Comparison of ENCODE assay signal across 12 mouse cellular contexts in the genomic region with DNA sequence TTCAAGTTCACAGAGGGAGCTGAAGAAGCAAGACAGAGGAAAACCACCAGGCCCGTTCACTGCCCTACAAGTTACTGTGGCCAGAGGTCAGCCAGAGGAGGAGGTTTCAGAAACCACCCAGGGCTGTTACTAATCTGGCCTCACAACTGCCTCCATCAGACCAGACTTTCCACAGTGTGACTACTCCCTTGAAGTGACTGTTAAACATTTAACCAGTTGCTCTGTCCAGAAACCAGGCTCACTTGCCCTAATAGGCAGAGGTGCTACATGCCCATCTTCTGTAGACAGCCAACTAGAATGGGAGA. TPM values are rescaled to one million over a fixed set of nuclear protein-coding genes. Genes with fewer than 3 reads are reported as not detected.
A peak's percentile ranks its signal among the peaks of the same experiment; 100 is the strongest.
DNase-seq lines count a peak whose midpoint lies in the region; ATAC-seq and TF ChIP-seq lines count a peak whose summit lies in the region.
"Had no signal": no experiment of that assay in that cellular context is flagged by ENCODE, and none has a peak within 500 bp of the region (broad histone marks: within the 10 kb centered on the region; RNA-seq: fewer than 3 reads in every experiment).

No protein-coding gene starts in this region.

- no peaks in the 10 kb centered on the region for H3K9me3 ChIP-seq in liver, postnatal 0 days (ENCODE audit: low read length)
- no peaks in the 10 kb centered on the region for H3K9me3 ChIP-seq in liver, embryonic 11.5 days (ENCODE audit: control insufficient read depth, low read length)
- H3K9me3 ChIP-seq: megakaryocyte, embryonic 14.5 days had no signal

- WGBS in liver, postnatal 0 days (ENCODE audit: insufficient replicate concordance): 44% methylated on average over 1 of the region's 1 CpGs
- 79% methylated on average over 1 of the region's 1 CpGs for WGBS in liver, embryonic 11.5 days
- 20% methylated on average over 1 of the region's 1 CpGs for WGBS in kidney, adult 2 months
- 47% methylated on average over 1 of the region's 1 CpGs for WGBS in small intestine, adult 2 months

- no peak for TF ChIP-seq CTCF in gastrocnemius, adult 2 months (IDR thresholded peaks at IDR 0.05)
- no peak for TF ChIP-seq CTCF in liver, postnatal 0 days (IDR thresholded peaks at IDR 0.05; ENCODE audit: low read depth)
- TF ChIP-seq CTCF in kidney, adult 2 months (conservative IDR thresholded peaks at IDR 0.05; ENCODE audit: insufficient read depth, insufficient read length, low read depth, low read length): no peak
- TF ChIP-seq CTCF in small intestine, adult 2 months (IDR thresholded peaks at IDR 0.05; ENCODE audit: extremely low read depth, insufficient read length, insufficient replicate concordance, low read depth, low read length): no peak

- no peak overlapping the region for H3K9ac ChIP-seq in liver, postnatal 0 days (replicated peaks)
- H3K9ac ChIP-seq in liver, embryonic 11.5 days (ENCODE audit: low read depth, low read length): no peak overlapping the region
- H3K9ac ChIP-seq: hindbrain, embryonic 14.5 days had no signal

- no peak for TF ChIP-seq POLR2A in kidney, adult 2 months (IDR thresholded peaks at IDR 0.05; ENCODE audit: low read depth, low read length)
- TF ChIP-seq POLR2A in small intestine, adult 2 months (IDR thresholded peaks at IDR 0.05; ENCODE audit: low read depth, low read length): no peak

- H3K4me2 ChIP-seq in liver, postnatal 0 days (ENCODE audit: low read depth, low read length): no peak overlapping the region
- no peak overlapping the region for H3K4me2 ChIP-seq in liver, embryonic 11.5 days
- H3K4me2 ChIP-seq: hindbrain, embryonic 14.5 days had no signal

- peaks cover 38% of the 10 kb centered on the region for H3K4me1 ChIP-seq in liver, postnatal 0 days (ENCODE audit: insufficient read depth)
- peaks cover 60% of the 10 kb centered on the region for H3K4me1 ChIP-seq in liver, embryonic 11.5 days (replicated peaks; ENCODE audit: control insufficient read depth, insufficient read depth, low read length)
- peaks cover 52% of the 10 kb centered on the region for H3K4me1 ChIP-seq in kidney, adult 2 months (ENCODE audit: control insufficient read depth, insufficient read depth, low read length)
- H3K4me1 ChIP-seq in small intestine, adult 2 months (ENCODE audit: control insufficient read depth, insufficient read depth, insufficient read length, low read length): peaks cover 23% of the 10 kb centered on the region

- no peak overlapping the region for H3K4me3 ChIP-seq in gastrocnemius, adult 2 months
- H3K4me3 ChIP-seq in liver, postnatal 0 days (ENCODE audit: low read depth, low read length): no peak overlapping the region
- no peak overlapping the region for H3K4me3 ChIP-seq in liver, embryonic 11.5 days (ENCODE audit: low read depth, low read length)
- no peak overlapping the region for H3K4me3 ChIP-seq in kidney, adult 2 months (ENCODE audit: insufficient read depth, low read depth, low read length)
- no peak overlapping the region for H3K4me3 ChIP-seq in small intestine, adult 2 months (ENCODE audit: low read depth, low read length)
- H3K4me3 ChIP-seq: megakaryocyte, embryonic 14.5 days had no signal

- H3K36me3 ChIP-seq in liver, postnatal 0 days (replicated peaks; ENCODE audit: insufficient read depth, low read length): no peaks in the 10 kb centered on the region
- no peaks in the 10 kb centered on the region for H3K36me3 ChIP-seq in liver, embryonic 11.5 days (ENCODE audit: control insufficient read depth, insufficient read depth, low read length)
- H3K36me3 ChIP-seq in kidney, adult 2 months (ENCODE audit: control insufficient read depth, insufficient read depth, low read length): no peaks in the 10 kb centered on the region
- H3K36me3 ChIP-seq in small intestine, adult 2 months (ENCODE audit: control insufficient read depth, insufficient read depth, low read length): no peaks in the 10 kb centered on the region; the same call in 1 of the 2 replicates

- peak overlapping the region; percentile 89 for H3K27ac ChIP-seq in gastrocnemius, adult 2 months
- H3K27ac ChIP-seq in liver, postnatal 0 days (ENCODE audit: low read depth): peak overlapping the region; percentile 53
- H3K27ac ChIP-seq in liver, embryonic 11.5 days (ENCODE audit: low read depth, low read length): no peak overlapping the region
- peak overlapping the region; percentile 85 for H3K27ac ChIP-seq in kidney, adult 2 months (ENCODE audit: insufficient read depth, low read depth, low read length)
- peak overlapping the region; percentile 64 for H3K27ac ChIP-seq in small intestine, adult 2 months (ENCODE audit: insufficient read depth, low read depth, low read length)
- H3K27ac ChIP-seq: hindbrain, embryonic 14.5 days had no signal

- intact Hi-C loops in gastrocnemius, adult 2 months (cut with DNase I): no loop called here

- ATAC-seq in liver, postnatal 0 days: no peak
- no peak for ATAC-seq in liver, embryonic 11.5 days (replicated peaks; ENCODE audit: low FRiP score)
- ATAC-seq: forebrain, embryonic 14.5 days had no signal

- DNase-seq in gastrocnemius, adult 2 months: no peak
- DNase-seq in gastrocnemius, postnatal 4 days (ENCODE audit: low spot score in 2 of 2): no peak
- no peak for DNase-seq in liver, postnatal 0 days
- no peak for DNase-seq in liver, embryonic 11.5 days (ENCODE audit: low spot score)
- DNase-seq in kidney, adult 2 months: peak; percentile 90
- no peak for DNase-seq in thymus, postnatal 10 days (ENCODE audit: low spot score in 2 of 2)
- DNase-seq in thymus, postnatal 36 days: no peak
- DNase-seq: cerebellum, adult 11-12 months had no signal

- H3K27me3 ChIP-seq in liver, postnatal 0 days (ENCODE audit: insufficient read depth, low read length): no peaks in the 10 kb centered on the region
- no peaks in the 10 kb centered on the region for H3K27me3 ChIP-seq in liver, embryonic 11.5 days (replicated peaks; ENCODE audit: control insufficient read depth, insufficient read depth, low read length)
- no peaks in the 10 kb centered on the region for H3K27me3 ChIP-seq in kidney, adult 2 months (replicated peaks; ENCODE audit: control insufficient read depth, insufficient read depth, low read length)
- H3K27me3 ChIP-seq in small intestine, adult 2 months (ENCODE audit: control insufficient read depth, insufficient read depth, low read length): no peaks in the 10 kb centered on the region
- H3K27me3 ChIP-seq: megakaryocyte, embryonic 14.5 days had no signal

- no peak for TF ChIP-seq EP300 in liver, postnatal 0 days (IDR thresholded peaks at IDR 0.05; ENCODE audit: low read depth)

RNA-seq across cellular contexts. Expression of gene Rcor2, which starts 35.3 kb away (rescaled TPM):
- 1 to 10 TPM; 1.6 to 2.0 TPM for total RNA-seq in gastrocnemius, adult 2 months (2021)
- total RNA-seq in gastrocnemius, postnatal 4 days (2021): 10 to 100 TPM; 11.0 to 13.1 TPM
- 0.62 and 0.67 TPM in 2 replicates for polyA plus RNA-seq in liver, postnatal 0 days (2015; fragmentation: Nextera tagmentation; extraction: Ambion mirVana)
- 7.5 and 8.7 TPM in 2 replicates for polyA plus RNA-seq in liver, embryonic 11.5 days (2014; fragmentation: Nextera tagmentation; extraction: Ambion mirVana)
- polyA plus RNA-seq in kidney, adult 2 months (2012; rRNA removed): 1.5 and 1.8 TPM in 2 replicates
- polyA plus RNA-seq in small intestine, adult 2 months (2012; rRNA removed): 1.2 and 1.8 TPM in 2 replicates

RNA-seq across cellular contexts. Expression of gene Mark2, which starts 39.2 kb away (rescaled TPM):
- 10 to 100 TPM; 36.9 to 37.1 TPM for total RNA-seq in gastrocnemius, adult 2 months (2021)
- total RNA-seq in gastrocnemius, postnatal 4 days (2021): 10 to 100 TPM; 45.1 to 46.3 TPM
- 11.9 and 12.5 TPM in 2 replicates for polyA plus RNA-seq in liver, postnatal 0 days (2015; fragmentation: Nextera tagmentation; extraction: Ambion mirVana)
- polyA plus RNA-seq in liver, embryonic 11.5 days (2014; fragmentation: Nextera tagmentation; extraction: Ambion mirVana): 45.3 and 50.3 TPM in 2 replicates
- polyA plus RNA-seq in kidney, adult 2 months (2012; rRNA removed): 85.0 and 86.5 TPM in 2 replicates
- 91.2 and 279 TPM in 2 replicates for polyA plus RNA-seq in small intestine, adult 2 months (2012; rRNA removed)
